ENCODE assay signal across 12 mouse cellular contexts in genomic region chr12:56613438-56613830, GRCm38 (mm10). TPM values are rescaled to one million over a fixed set of nuclear protein-coding genes. Genes with fewer than 3 reads are reported as not detected.
DNase-seq lines count a peak whose midpoint lies in the region; ATAC-seq and TF ChIP-seq lines count a peak whose summit lies in the region.
"Had no signal": no experiment of that assay in that cellular context is flagged by ENCODE, and none has a peak within 500 bp of the region (broad histone marks: within the 10 kb centered on the region; RNA-seq: fewer than 3 reads in every experiment).

No protein-coding gene starts in this region.

- H3K27me3 ChIP-seq in heart, embryonic 16.5 days (ENCODE audit: control insufficient read depth, insufficient read depth, low read length) = peaks cover 82% of the 10 kb centered on the region
- H3K27me3 ChIP-seq in heart, adult 2 months (ENCODE audit: control insufficient read depth, insufficient read depth, low read length) = peaks cover 14% of the 10 kb centered on the region; the same call in 1 of the 2 replicates
- peaks cover 17% of the 10 kb centered on the region for H3K27me3 ChIP-seq in ES-Bruce4 (ENCODE audit: control insufficient read depth, insufficient read depth, low read length, poor library complexity, severe bottlenecking)
- H3K27me3 ChIP-seq in embryonic facial prominence, embryonic 15.5 days = peaks cover 90% of the 10 kb centered on the region
- H3K27me3 ChIP-seq in liver, postnatal 0 days (ENCODE audit: insufficient read depth, low read length) = peaks cover 63% of the 10 kb centered on the region

- 2% methylated on average over 6 of the region's 6 CpGs for WGBS in heart, embryonic 16.5 days
- 6% methylated on average over 6 of the region's 6 CpGs for WGBS in heart, adult 2 months
- 1% methylated on average over 6 of the region's 6 CpGs for WGBS in embryonic facial prominence, embryonic 15.5 days
- WGBS in liver, postnatal 0 days (ENCODE audit: insufficient replicate concordance) = 3% methylated on average over 6 of the region's 6 CpGs

- intact Hi-C loops in heart, adult 2 months (cut with DNase I) = no loop called here

- H3K36me3 ChIP-seq in heart, embryonic 16.5 days (ENCODE audit: control insufficient read depth, insufficient read depth) = no peaks in the 10 kb centered on the region
- no peaks in the 10 kb centered on the region for H3K36me3 ChIP-seq in heart, adult 2 months (ENCODE audit: control insufficient read depth, insufficient read depth, low read length)
- no peaks in the 10 kb centered on the region for H3K36me3 ChIP-seq in ES-Bruce4 (ENCODE audit: control insufficient read depth, insufficient read depth, low read length, poor library complexity, severe bottlenecking)
- no peaks in the 10 kb centered on the region for H3K36me3 ChIP-seq in embryonic facial prominence, embryonic 15.5 days
- no peaks in the 10 kb centered on the region for H3K36me3 ChIP-seq in liver, postnatal 0 days (replicated peaks; ENCODE audit: insufficient read depth, low read length)

- no peak for TF ChIP-seq EP300 in heart, adult 2 months (IDR thresholded peaks at IDR 0.05; ENCODE audit: insufficient read depth, low read depth, low read length)
- TF ChIP-seq EP300 in ES-Bruce4 (IDR thresholded peaks at IDR 0.05; ENCODE audit: insufficient read depth, low read depth, low read length) = no peak
- no peak for TF ChIP-seq EP300 in liver, postnatal 0 days (IDR thresholded peaks at IDR 0.05; ENCODE audit: low read depth)

- TF ChIP-seq CTCF in heart, adult 2 months (IDR thresholded peaks at IDR 0.05) = no peak
- no peak for TF ChIP-seq CTCF in ES-Bruce4 (IDR thresholded peaks at IDR 0.05; ENCODE audit: low read depth, low read length)
- TF ChIP-seq CTCF in liver, postnatal 0 days (IDR thresholded peaks at IDR 0.05; ENCODE audit: low read depth) = no peak

- TF ChIP-seq POLR2A in heart, adult 2 months (IDR thresholded peaks at IDR 0.05; ENCODE audit: insufficient read depth, low read depth, low read length) = no peak
- TF ChIP-seq POLR2A in ES-Bruce4 (IDR thresholded peaks at IDR 0.05; ENCODE audit: insufficient read depth, low read length) = no peak

- no peak overlapping the region for H3K9ac ChIP-seq in heart, embryonic 16.5 days (ENCODE audit: low read length)
- H3K9ac ChIP-seq in heart, adult 2 months (ENCODE audit: low read depth, low read length) = no peak overlapping the region
- H3K9ac ChIP-seq in ES-Bruce4 (ENCODE audit: low read depth, poor library complexity, severe bottlenecking) = no peak overlapping the region
- H3K9ac ChIP-seq in embryonic facial prominence, embryonic 15.5 days = no peak overlapping the region
- H3K9ac ChIP-seq in liver, postnatal 0 days (replicated peaks) = no peak overlapping the region

- peaks cover 12% of the 10 kb centered on the region for H3K4me1 ChIP-seq in heart, embryonic 16.5 days (ENCODE audit: control insufficient read depth, insufficient read depth, low read length)
- H3K4me1 ChIP-seq in heart, adult 2 months (ENCODE audit: control insufficient read depth, insufficient read depth, low read length) = no peaks in the 10 kb centered on the region
- H3K4me1 ChIP-seq in ES-Bruce4 (ENCODE audit: control insufficient read depth, insufficient read depth, low read length) = no peaks in the 10 kb centered on the region
- H3K4me1 ChIP-seq in embryonic facial prominence, embryonic 15.5 days = peaks cover 18% of the 10 kb centered on the region
- H3K4me1 ChIP-seq in liver, postnatal 0 days (ENCODE audit: insufficient read depth) = 0 out of 2 replicates have a peak, but pooled peaks cover 3% of the 10 kb centered on the region

- H3K79me2 ChIP-seq in heart, adult 2 months (replicated peaks; ENCODE audit: control insufficient read depth, insufficient read depth, low read length) = no peaks in the 10 kb centered on the region

- no peaks in the 10 kb centered on the region for H3K9me3 ChIP-seq in heart, embryonic 16.5 days (replicated peaks; ENCODE audit: control insufficient read depth, low read length)
- no peaks in the 10 kb centered on the region for H3K9me3 ChIP-seq in ES-Bruce4 (replicated peaks; ENCODE audit: control insufficient read depth, insufficient read depth, low read length, poor library complexity, severe bottlenecking)
- H3K9me3 ChIP-seq in embryonic facial prominence, embryonic 15.5 days (replicated peaks) = no peaks in the 10 kb centered on the region
- no peaks in the 10 kb centered on the region for H3K9me3 ChIP-seq in liver, postnatal 0 days (ENCODE audit: low read length)

- no peak for DNase-seq in heart, adult 2 months
- DNase-seq in liver, postnatal 0 days = no peak
- DNase-seq in urinary bladder, postnatal 14 days (ENCODE audit: low spot score) = no peak
- DNase-seq in layer of hippocampus, postnatal 36 days = no peak
- DNase-seq: gastrocnemius, postnatal 10 days; kidney, postnatal 14 days; thymus, adult 2 months had no signal

- H3K4me2 ChIP-seq in heart, embryonic 16.5 days (ENCODE audit: low read depth, low read length) = peak overlapping the region; percentile 47
- H3K4me2 ChIP-seq in embryonic facial prominence, embryonic 15.5 days (replicated peaks) = peak overlapping the region; percentile 42
- 0 out of 2 replicates have a peak overlapping the region, but pooled peaks have one; percentile 10 for H3K4me2 ChIP-seq in liver, postnatal 0 days (ENCODE audit: low read depth, low read length)

- no peak overlapping the region for H3K27ac ChIP-seq in heart, embryonic 16.5 days (ENCODE audit: low read length)
- no peak overlapping the region for H3K27ac ChIP-seq in heart, adult 2 months
- H3K27ac ChIP-seq in ES-Bruce4 (ENCODE audit: insufficient read depth, low read length) = no peak overlapping the region
- no peak overlapping the region for H3K27ac ChIP-seq in embryonic facial prominence, embryonic 15.5 days (replicated peaks)
- no peak overlapping the region for H3K27ac ChIP-seq in liver, postnatal 0 days (ENCODE audit: low read depth)

- peak overlapping the region; percentile 37 for H3K4me3 ChIP-seq in heart, embryonic 16.5 days (ENCODE audit: low read length)
- no peak overlapping the region for H3K4me3 ChIP-seq in heart, adult 2 months
- peak overlapping the region; percentile 39; the same call in 1 of the 2 replicates for H3K4me3 ChIP-seq in ES-Bruce4 (ENCODE audit: low read depth, low read length)
- peak overlapping the region; percentile 22 for H3K4me3 ChIP-seq in embryonic facial prominence, embryonic 15.5 days (replicated peaks)
- no peak overlapping the region for H3K4me3 ChIP-seq in liver, postnatal 0 days (ENCODE audit: low read depth, low read length)
- H3K4me3 ChIP-seq: myocyte had no signal

- no peak for ATAC-seq in heart, embryonic 16.5 days (replicated peaks; ENCODE audit: extremely low read depth, insufficient read depth, low FRiP score)
- no peak for ATAC-seq in embryonic facial prominence, embryonic 15.5 days (ENCODE audit: insufficient number of reproducible peaks, low FRiP score, low TSS enrichment, low read depth)
- ATAC-seq in liver, postnatal 0 days = no peak

RNA-seq across cellular contexts. Expression of gene Nkx2-9, which starts 0.3 kb away (rescaled TPM):
- not detected in 2 replicates for polyA plus RNA-seq in heart, embryonic 16.5 days (2015; fragmentation: Nextera tagmentation; extraction: Ambion mirVana)
- not detected for total RNA-seq in heart, adult 2 months (2021)
- polyA plus RNA-seq in heart, adult 2 months (2012; rRNA removed) = 0.18 TPM in 1 of 2 replicates, not detected in the other
- 1.2 and 1.9 TPM in 2 replicates for polyA plus RNA-seq in ES-Bruce4 (2011; ENCODE audit: insufficient read depth, insufficient read length, low read depth, missing spikeins)
- not detected in 2 replicates for polyA plus RNA-seq in embryonic facial prominence, embryonic 15.5 days (2015; fragmentation: Nextera tagmentation; extraction: Ambion mirVana)
- polyA plus RNA-seq in liver, postnatal 0 days (2015; fragmentation: Nextera tagmentation; extraction: Ambion mirVana) = not detected in 2 replicates
- not detected for total RNA-seq in layer of hippocampus, postnatal 36 days (2021)
- total RNA-seq: gastrocnemius, postnatal 10 days; left cerebral cortex, postnatal 25 days had no signal
- polyA plus RNA-seq: myocyte had no signal

Comparison
In these comparisons a context has a peak if more than half of its experiments do, and no peak if none do; other contexts are left out.
1. H3K4me3 ChIP-seq: peak in heart, embryonic 16.5 days (single experiment), ES-Bruce4 (single experiment) and embryonic facial prominence, embryonic 15.5 days (single experiment); none in heart, adult 2 months (single experiment) and liver, postnatal 0 days (single experiment).
2. Peak in every context shown above with its lines, with median percentiles within 50 percentile points of each other: H3K4me2 ChIP-seq.